Mouse (Mus musculus): ENCODE results near the gene Celf1. TPM values are rescaled to one million over a fixed set of nuclear protein-coding genes. Genes with fewer than 3 reads are reported as not detected.

Gene Celf1
- total RNA-seq, 4 experiments from 2014 or later = 50.7 to 66.2 (median 63.7) TPM

DNA sequence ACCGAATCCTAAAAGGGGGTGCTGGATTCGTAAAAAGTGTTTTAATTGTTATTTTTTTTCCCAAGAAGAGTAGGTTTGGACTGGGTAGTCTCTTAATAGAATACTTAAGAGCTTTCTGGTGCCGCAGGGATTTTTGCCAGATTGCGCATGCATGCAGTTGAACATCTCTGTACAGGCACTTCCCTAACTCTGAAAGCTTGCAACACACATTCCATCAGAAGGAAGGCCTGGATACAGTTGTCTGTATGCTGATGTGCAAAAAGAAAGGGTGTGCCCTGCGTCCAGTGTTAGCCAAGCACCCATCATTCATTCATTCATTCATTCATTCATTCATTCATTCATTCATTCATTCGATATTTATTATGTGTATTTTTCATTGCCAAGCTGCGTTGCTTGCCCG lies 432 bp upstream of the Celf1 start:
- no peak for DNase-seq (ENCODE audit: low spot score in 2 of 2)

DNA sequence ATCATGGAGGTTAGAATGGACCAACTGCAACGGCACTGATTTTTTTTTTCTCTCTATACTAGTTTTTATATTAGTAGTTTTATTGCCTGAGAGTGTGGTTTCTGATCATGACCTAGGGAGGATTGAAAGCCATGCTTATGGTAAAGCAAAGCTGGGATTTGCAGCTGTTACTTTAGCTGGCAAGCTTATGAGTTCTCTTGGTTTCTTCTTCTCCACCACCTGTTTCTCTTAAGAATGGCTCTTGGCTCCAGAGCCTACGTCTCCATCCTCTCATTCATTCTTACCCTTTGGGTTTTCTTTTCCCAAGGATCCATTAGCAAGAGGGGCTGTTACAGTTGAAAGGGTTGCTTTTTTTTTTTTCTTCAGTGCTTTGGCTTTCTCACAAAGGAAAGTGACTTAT lies 1.6 kb downstream of the Celf1 start:
- DNase-seq (ENCODE audit: low spot score in 2 of 2) = no peak

DNA sequence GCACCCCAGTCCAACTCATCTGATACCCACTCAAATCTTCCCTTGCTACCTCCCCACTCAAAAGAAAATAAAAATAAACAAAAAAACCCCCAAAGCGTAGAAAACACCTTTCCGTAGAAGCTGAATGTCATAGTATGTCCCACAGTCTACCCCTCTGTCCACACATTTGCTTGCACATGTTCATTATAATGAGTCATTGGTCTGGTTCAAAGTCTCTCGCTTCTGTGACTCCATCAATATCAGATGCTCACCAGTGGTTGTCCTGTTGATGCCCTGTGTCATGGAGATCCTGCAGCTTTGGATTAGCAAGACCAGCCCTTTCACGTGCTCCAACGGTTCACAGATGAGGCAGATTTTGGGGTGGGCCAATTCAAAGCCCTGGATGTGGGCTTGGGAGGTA lies 10.0 kb downstream of the Celf1 start:
- DNase-seq (ENCODE audit: low spot score in 2 of 2) = no peak

DNA sequence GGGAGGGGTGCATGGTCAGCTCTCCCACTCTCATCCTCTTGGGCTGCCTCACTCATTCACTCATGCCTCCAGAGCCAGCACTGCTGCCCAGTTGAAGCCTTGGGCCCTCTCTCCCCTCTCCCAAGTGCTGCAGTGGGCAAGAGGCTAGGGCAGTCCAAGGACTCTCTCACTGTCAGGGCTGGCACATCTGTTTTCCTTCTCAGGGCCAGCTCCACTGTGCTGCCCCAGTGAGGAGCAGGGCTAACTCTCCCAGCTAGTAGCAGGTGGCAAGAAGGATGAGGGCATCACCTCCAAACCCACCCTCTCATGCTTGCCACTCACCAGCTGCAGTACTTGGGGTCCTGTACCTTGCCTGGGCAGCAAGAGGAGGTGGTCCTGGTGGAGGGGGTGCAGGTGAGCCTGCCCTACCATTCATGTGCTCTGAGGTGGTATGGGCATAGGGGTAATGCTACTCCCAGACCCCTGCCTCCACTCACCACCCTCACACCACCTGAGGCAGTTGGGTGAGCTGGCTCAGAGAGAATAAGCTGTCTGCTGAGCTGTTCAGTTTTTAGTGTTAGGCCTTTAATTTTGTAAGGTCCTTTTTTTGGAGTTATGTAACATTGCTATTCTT lies 10.5 kb downstream of the Celf1 start:
- DNase-seq (ENCODE audit: low spot score in 2 of 2) = no peak

DNA sequence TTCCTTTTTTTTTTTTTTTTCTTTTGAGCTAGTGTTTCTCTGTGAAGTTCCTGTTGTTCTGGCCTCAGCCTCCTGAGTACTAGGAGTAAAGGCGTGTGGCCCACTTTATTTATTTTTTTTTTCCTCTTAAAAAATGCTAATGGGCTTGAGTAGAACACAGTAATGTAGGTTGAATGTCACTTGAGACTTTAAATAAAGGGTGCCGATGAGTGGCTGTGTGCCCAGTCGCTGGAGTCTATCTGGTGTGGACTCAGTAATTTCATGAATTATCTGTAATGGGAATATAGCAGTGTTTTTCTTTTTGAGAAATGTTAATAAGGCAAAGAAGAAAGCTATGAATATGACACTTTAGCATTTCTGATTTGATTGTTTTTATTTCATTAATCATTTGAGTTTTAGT lies 13.3 kb downstream of the Celf1 start:
- no peak for DNase-seq (ENCODE audit: low spot score in 2 of 2)

DNA sequence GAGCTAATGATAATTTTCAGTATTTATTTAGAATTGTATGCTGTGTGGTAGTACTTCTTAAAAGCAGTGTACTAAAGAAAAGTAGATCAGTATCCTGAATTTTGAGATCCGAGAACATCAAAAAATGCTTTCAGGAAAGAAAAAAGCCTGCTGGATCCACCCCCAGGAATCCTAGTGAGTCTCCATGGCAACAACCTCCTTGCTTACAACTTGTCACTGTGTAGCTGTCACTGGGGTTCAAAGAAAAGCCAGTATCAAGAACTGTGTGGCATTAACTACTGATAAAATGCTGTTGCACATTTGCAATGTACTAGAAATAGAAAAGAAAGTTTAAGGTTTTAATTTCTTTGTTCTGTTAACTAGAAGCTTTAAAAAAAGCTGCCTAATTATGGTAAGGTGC lies 15.9 kb downstream of the Celf1 start:
- DNase-seq (ENCODE audit: low spot score in 2 of 2) = no peak

DNA sequence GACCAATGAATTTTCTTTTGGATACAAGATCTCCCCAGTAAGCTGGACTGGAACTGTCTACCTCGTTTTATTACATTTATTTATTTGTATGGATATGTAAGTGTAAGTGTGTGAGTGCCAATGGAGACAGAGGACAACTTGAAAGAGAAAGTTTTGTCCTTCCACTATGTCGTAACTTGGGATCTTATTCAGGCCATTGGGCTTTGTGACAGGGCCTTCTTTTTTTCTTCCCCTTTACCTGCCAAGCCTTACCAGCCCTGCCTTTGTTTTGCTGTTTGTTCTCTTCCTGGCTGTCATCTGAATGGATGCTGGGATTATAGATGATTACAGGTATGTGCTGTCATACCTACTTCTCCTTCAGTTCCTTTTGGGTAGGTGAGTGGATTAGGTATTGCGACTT lies 18.7 kb downstream of the Celf1 start:
- DNase-seq (ENCODE audit: low spot score in 2 of 2) = no peak

DNA sequence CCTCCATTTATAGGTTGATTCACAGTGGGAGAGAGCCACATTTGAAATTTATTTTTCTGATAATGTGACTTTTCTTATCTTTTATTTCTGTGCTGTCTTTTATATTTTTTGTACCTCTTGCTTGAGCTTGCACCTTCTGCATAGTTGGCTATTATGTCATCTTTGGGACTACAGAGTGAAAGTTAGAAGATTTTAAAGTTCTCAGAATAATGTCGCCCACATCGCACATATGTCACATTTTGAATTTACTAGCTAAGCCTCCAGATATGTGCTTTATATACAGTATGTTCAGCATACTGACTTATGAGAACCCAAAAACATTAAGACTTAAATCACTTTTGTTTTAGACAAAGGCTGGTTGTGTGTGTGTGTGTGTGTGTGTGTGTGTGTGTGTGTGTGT lies 19.8 kb downstream of the Celf1 start:
- DNase-seq (ENCODE audit: low spot score in 2 of 2) = no peak

DNA sequence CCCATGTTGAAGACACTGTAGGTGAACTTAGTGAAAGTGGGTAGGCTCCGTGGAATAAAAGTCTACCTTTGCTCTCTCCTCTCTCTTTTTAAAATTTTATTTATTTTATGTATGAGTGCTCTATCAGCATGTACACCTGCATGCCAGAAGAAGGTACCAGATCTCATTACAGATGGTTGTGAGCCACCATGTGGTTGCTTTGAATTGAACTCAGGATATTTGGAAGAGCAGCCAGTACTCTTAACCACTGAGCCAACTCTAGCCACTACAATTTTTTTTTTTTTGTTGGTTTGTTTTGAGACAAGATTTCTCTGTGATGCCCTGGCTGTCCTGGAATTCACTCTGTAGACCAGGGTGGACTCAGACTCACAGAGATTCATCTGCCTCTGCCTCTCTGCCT lies 23.1 kb downstream of the Celf1 start:
- no peak for DNase-seq (ENCODE audit: low spot score in 2 of 2)

DNA sequence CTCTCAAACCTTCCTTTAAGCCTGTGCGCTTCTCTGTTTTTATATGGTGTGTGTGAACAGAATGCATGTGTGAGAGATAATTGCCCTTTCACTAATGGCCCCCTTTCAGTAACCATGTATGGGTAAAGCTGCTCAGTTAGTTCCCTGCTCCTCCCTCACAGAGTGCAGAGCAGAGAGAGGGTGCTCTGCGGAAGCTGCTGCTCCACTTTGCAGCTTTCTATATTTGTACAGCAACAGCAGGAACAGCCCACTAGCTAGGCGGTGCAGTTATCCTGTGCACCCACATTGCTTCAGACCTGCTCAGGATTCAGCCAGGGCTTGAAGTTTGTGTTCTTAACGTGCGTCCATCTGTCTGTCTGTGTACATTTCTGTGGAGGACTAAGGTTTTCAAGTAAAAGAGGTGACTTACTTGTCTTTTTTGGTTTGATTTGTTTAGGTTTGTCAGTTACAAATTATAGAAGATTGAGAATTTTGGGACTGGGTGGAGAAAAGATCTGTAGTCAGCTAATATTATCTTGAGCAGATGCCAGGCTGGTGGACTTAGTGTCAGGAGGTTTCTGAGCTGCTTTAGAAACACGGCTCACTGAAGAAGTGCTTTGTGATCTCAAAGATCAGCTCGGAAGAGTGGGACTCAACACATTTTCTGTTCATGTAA lies 24.8 kb downstream of the Celf1 start:
- peak; percentile 8 to 13 for DNase-seq (ENCODE audit: low spot score in 2 of 2)

DNA sequence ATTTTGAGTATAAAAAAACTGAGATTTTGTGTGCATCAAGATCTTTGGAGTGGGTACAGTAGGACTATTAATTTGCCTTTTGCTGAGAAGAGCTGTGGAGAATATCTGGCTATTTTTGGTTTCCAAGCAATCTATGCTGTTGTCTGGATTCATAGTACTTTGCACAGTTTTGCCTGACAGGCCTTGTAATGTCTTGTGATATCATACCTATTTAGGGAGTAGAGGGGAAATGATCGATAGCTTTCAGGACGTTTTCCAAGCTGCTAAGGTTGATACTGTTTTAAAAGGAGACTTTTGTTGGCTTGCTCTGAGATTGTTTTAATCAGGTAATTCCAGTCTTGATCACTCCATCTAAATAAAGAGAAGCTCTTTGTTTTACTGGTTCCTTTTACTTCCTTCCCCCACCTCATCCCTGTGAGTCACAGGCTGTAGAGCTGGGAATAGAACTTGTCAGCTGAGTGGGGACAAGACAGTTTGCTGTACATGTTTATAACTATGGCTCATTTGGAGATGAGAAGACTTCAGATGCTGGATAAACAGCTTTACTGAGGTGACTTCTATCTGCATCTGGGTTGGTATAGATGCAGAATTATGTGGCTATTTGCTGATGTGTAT lies 25.4 kb downstream of the Celf1 start:
- DNase-seq (ENCODE audit: low spot score in 2 of 2) = no peak

DNA sequence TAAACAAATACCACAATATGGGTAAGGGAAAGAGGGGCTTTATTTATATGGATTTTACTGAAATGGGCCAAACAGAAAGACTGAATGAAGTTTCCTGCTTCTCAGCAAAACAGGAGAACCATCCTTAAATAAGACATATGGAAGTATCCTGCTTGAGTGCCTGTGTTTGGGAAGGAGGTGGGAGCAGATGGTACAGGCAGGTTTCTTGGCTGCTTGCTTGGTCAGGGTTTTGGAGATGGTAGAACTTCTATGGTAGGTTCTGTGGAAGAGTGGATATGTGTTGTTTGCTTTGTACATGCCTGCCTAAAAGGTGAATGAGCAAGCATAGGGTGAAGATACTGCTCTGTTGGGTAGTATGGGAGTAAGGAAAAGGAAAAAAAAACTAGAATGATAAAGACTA lies 30.4 kb downstream of the Celf1 start:
- DNase-seq (ENCODE audit: low spot score in 2 of 2) = no peak

DNA sequence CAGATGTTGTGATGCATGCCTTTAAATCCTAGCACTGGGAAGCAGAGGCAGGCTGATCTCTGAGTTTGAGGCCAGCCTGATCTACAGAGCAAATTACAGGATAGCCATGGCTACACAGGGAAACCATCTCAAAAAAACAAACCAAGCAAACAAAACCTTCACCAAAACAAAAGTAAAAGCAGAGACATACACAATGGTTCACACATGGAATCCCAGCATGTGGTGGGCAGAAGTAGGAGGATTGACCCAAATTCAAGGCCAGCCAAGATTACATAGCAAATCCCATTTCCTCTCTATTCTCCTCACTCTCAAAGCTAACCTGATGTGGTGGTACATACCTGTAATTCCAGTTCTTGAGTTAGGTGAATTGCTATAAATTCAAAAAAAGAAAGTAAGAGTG lies 33.9 kb downstream of the Celf1 start:
- no peak for DNase-seq (ENCODE audit: low spot score in 2 of 2)

DNA sequence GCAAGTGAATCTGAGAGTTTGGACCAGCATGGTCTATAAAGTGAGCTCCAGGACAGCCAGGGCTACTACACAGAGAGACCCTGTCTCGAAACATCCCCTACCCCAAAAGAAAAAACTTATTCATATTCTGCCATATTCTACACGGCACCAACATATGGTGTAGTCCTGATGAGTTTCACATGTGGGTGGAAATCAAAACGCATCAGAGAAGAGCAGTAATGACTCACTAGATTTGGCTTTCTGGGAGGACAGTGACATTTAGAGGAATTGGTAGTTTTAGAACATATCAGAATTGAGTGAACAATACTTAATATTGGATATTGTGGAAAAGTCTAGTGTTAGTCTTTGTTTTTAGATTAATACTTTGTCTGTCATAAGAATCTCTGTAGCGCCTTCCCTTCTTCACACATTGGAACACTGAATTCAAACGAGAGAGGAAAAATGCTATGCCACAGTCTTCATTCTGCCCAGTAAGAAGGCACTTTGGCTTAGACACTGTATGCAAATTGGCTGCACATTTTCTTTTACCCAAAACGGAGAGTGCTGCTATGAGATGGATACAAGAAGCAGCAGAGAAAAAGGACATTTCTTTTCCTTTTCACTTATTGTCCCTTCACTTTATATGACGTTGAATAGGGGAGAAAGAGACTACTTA lies 35.1 kb downstream of the Celf1 start:
- no peak for DNase-seq (ENCODE audit: low spot score in 2 of 2)

DNA sequence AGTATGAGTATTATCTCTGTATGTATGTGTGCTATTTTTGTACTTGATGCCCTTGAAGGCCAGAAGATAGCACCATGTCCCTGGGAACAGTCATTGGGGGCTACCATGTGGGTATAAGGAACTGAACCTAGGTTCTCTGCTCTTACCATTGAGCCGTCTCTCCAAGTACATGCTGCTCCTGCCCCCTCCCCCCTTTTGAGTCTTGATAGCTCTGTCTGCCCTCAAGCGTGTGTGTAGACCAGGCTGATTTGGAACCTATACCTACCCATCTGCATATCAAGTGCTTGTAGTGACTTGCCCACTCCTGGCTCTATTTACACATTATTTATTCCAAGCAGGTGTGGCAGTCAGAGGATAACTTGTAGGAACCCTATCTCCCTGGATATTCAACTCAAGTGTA lies 36.4 kb downstream of the Celf1 start:
- no peak for DNase-seq (ENCODE audit: low spot score in 2 of 2)

DNA sequence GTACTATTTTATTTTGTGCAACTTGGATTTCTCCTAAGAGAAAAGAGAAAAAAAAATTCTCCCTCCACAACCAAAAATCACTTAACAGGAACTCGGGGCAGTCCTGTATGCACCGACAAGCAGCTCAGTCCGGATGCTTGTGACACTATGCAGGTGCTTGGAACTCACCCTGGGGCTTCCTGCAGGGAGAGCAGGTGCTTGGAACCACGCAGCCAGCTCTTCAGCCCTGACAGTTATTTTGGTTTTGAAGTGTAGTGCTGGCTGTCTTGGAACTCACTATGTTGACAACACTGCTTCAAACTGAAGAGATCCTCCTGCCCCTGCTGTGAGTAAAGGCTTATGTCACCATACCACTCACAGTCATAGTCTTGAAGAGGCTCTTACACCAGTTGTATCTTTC lies 37.1 kb downstream of the Celf1 start:
- DNase-seq (ENCODE audit: low spot score in 2 of 2) = no peak

DNA sequence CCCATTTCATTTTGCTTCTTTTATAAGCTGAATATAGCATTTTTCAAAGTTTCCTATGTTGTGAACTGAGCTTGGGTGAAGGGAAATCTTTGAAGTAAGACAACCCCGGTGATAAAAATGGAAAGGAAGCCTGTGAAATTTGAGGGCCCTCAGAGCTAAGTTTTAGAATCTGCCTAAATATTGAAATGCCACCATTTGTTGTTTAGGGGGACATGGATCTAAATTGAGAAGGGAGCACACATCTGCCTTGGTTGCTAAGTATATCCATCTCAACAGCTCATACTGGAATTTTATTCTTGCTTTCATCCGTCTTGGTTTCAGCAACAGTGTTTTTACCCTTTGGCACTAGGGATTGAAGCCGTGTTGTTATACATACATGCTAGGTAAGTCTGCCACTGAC lies 45.9 kb downstream of the Celf1 start:
- DNase-seq (ENCODE audit: low spot score in 2 of 2) = no peak

DNA sequence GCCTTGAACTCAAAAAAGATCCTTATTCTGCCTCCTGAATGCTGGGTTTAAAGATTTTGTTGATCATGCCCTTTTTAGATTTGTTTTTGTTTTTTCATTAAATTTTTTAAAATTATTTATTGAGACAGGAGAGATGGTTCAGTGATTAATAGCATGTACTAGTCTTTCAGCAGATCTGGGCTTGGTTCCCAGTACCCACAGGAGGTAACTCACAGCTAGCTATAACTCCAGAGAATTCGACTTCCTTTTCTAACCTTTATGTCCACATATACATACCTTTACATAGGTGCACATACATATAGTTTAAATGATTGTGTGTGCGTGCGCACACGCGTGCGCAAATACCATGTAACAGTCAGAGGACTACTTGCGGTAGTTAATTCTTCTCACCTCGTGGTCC lies 68.4 kb downstream of the Celf1 start:
- no peak for DNase-seq (ENCODE audit: low spot score in 2 of 2)

DNA sequence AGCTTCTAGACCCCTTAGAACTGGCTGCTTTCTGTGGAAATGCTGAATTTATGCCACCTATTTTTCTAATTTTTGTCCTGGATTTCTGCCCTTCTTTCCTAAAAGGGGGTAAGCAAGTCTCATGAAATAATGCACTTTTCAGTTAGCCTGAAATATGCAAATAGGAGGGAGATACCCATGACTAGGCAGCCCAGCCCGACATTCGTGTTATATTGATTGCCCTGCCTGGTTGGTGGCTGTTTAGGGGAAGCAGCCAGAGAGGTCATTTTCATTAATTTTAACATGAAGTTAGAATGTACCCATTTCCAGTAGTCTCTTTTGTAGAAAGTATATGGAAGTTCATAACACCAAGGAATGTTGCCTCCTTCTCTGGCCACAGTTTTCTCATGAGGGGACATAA lies 73.7 kb downstream of the Celf1 start:
- DNase-seq (ENCODE audit: low spot score in 2 of 2) = no peak

DNA sequence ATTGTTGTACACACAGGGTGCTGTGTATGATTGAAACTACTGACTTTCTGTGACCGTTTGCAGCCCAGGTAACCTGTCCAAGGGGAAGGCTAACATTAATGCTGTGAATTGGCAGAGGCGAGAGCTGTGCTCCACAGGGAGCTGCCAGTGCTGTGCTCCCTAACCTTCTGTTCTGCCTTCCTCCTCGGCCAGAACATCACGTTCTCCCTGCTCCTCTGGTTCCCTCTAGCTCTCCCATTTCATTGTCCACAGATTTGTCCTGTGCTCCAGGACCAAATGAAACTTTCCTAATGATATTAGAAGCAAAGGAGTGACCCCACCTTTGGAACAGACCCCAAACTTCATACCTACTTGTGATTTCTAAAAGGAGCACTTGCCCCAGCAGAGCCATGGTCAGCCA lies 75.2 kb downstream of the Celf1 start:
- no peak for DNase-seq (ENCODE audit: low spot score in 2 of 2)

DNA sequence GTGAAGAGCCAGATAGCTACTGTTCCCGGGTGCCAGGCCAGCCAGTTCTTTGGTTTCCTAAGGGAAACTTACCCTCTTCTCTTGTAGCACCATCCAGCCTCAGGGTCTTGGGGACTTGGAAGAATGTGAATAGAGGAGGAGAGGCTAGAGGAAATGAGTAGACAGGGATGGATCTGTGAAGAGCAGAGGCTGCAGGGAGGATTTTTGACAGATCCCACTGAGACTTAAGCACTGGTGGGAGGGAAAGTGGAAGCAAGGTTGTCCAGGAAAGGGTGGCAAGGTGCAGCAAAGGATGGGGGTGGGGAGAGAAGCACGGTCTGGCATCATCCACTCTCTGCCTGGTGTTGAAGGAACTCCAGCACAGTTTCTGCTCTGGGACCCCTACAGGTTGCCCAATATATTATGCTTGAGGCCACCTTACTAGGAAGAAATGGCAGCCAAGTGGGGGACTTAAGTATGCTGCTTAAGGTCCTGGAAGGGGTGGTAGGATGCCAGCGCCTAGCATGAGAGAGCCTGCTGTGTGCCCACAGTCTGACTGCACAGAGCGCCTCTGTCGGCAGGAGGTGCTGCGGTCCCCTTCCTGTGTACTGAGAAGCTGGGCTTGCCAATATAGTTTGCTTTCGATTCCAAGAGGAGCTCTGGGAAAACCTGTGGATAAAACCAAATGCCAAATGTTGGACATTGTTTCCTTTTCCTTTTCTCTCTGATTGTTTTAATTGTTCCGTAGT lies 78.0 kb downstream of the Celf1 start:
- DNase-seq (ENCODE audit: low spot score in 2 of 2) = peak; percentile 19 to 40

DNA sequence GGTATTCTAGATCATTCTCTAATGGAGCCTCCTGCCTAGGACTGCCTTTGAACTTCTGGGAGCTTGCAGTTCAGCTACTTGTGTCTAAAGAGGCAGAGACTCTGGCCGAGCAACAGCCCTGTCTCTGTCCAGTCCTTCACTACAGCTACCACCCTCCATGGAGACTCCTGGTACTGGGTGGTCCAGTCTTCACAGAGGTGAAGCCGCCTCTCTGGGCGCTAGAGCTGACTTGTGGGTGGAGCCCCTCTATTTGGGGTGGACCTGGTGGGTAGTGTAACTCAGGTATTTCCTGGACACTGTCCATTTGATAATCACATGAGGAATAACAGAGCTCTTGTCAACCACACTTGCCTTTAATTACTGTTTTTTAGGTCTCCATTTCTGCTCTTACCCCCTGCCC lies 79.7 kb downstream of the Celf1 start:
- no peak for DNase-seq (ENCODE audit: low spot score in 2 of 2)

Data from gastrocnemius, adult 8-10 months (tissue).